Mouse (Mus musculus) liver, embryonic 14.5 days (tissue): ENCODE results near the gene Trim27.

ENCODE experiments used
- CTCF ChIP-seq: IDR thresholded peaks from 2 replicates; pipeline ENCODE4 v1.5.1; 2016; ENCODE audit warnings: antibody characterized with exemption, low read depth, control low read depth
- EP300 ChIP-seq: IDR thresholded peaks from 2 replicates; pipeline ENCODE4 v1.6.1; 2016; ENCODE audit warnings: antibody characterized with exemption, low read depth

- no peak for TF ChIP-seq CTCF
- no peak for TF ChIP-seq EP300
Observed at GRCm38 (mm10) chr13:21173072-21173471, 6.2 kb upstream of the Trim27 start.
